Mouse (Mus musculus) bone marrow, adult 2 months (tissue): ENCODE measurements around the gene Mief1.
A peak's percentile ranks its signal among the peaks of the same experiment; 100 is the strongest.

ENCODE experiments used
- CTCF ChIP-seq: fragments of 200-500 bp; IDR thresholded peaks from 2 replicates; pipeline ENCODE4 v1.5.1; 2011; ENCODE audit warnings: low read length, control low read depth; ENCODE audit not compliant: control insufficient read depth, insufficient read depth
- POLR2A ChIP-seq: fragments of 200-500 bp; IDR thresholded peaks from 2 replicates; pipeline ENCODE4 v1.6.1; 2011; ENCODE audit warnings: low read depth, mild to moderate bottlenecking, control low read depth, low read length, borderline replicate concordance; ENCODE audit not compliant: control insufficient read depth

DNA sequence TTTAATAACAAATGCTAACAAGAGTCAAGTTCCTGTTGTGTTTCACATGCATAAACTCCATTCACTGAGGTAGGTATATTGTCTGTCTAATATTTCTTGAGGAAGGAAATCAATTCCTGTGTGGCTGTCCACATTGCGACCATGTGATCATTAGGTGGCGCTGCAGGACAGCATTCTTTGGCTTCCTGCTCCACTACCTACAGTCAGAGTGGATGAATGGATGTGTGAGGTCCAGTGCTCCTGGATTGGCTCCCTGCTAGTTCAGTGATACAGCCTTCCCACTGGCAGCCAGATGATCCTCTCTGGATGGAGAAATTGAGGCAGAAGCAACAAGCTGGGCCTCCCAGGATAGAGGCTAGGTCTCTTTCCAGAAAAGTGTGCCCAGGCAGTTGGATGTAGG, 32.5 kb downstream of the Mief1 start:
- TF ChIP-seq POLR2A, result no peak
- TF ChIP-seq CTCF, result peak; percentile 87
